Mouse (Mus musculus) thymus, postnatal 10 days (tissue): Measurements from ENCODE around the gene 1700016D06Rik.

Experiments
- DNase-seq, 2 experiments: peaks; one replicate each; pipeline ENCODE4 v3.0.0; 2021; ENCODE audit warnings: low spot score in 2 of 2

1700016D06Rik gene

DNA sequence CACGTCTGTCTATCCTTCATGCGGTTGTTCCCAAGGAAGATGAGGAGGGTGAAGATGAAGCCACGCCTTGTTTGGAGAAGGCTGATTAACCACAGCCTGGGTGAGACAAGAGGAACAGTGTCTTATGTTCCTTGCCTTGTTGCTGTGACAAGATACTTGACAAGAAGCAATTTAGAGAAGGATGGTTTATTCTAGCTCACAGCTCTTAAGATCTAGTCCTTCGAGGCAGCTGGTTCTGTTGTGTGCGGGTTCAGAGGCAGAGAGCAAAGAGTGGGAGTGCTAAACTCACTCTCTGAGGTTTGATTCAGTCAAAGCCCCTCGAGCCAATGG, at the start of gene 1700016D06Rik:
TSS of gene 1700016D06Rik (minus strand) at position 31 of the 330 bp plus-strand sequence.
- no peak for DNase-seq

DNA sequence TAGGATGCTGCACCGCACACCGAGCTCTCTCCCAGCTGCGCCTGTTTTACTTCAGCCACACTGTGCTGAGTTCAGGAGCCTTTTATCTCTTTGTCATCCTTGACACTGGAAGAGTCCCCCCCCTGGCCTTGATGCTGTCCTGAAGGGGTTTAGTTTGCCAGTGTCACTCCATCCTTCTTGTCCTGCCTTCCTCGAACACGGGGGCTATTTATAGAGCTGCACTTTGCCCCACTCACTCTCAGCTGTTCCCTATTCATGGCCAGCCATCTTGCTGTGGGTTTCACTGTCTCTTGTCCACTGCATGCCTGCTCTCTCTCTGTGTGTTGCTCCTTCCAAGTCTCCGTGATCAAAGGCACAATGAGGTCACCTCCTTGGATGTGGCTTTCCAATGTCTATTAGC, 48.6 kb upstream of the 1700016D06Rik start:
- no peak for DNase-seq

DNA sequence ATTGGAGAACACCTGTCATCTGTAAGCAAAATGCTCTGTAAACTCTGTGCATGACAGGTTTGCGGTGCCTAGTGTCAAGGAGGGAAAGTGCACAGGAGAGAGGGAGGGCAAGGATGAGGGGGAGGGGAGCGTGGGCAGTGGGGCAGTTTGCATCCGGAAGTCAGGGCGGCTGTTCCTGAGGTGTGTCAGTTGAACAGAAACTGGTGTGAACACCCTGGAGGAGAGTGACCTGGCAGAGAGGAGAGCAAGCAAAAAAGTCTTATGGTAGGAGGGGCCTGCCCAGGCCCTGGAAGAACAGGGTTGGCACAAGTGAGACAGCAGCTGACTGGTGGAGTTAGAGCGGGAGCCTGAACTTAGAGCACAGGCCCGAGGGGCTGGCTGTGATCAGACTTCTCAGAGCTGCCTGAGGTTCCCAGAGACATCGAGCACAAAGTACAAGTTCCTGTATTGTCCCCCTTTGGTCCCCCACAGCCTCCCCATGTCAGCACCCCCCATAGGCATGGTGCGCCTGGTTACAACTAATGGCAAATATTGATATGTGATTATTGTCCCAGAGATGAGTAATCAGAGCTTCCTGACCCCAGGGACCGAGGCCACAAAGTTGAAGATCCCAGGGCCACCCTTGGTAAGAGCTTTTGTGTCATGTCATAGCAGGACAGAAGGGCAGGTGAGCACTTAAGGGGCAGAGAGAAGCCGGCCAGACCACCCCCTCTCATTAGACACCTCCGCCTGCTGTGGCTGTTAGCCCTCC, 46.2 kb upstream of the 1700016D06Rik start:
- no peak for DNase-seq

DNA sequence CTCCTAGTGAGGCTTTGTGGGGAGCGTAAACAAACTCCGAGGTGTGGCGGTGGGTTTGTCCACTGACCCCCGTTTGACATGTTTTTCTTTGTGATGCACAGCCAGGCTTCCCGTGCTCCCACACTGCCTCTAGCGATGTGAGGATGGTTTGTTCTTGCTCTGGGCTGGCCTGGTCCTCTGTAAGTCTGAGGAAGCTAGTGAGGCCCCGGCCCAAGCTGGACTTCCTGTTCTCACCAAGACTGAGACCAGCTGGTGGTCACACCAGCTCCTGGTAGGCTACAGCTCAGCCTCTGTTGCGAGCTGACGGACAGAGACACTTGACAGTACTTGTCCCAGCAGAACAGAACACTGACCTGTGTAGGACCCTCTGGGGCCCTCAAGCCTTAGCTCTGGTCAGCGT, 42.7 kb upstream of the 1700016D06Rik start:
- DNase-seq, result no peak

DNA sequence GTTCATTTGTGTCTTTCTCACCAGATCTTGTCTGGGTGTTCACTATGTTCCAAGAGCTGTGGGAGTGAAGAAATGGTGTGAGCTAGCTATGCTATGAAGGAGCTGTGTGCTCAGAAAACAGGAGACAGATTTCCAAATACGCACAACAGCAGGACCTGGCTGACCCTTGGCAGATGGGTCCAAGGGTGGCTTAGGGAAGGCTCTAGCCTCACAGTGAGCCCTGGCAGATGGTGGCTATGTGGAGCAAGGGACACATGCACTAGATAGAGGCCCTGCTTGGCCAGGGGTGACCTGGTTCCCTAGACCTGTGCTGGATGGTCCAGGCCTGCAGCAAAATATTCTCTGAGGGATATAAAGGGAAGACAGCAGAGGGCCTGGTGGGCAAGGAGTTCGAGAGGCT, 40.0 kb upstream of the 1700016D06Rik start:
- DNase-seq, result no peak

DNA sequence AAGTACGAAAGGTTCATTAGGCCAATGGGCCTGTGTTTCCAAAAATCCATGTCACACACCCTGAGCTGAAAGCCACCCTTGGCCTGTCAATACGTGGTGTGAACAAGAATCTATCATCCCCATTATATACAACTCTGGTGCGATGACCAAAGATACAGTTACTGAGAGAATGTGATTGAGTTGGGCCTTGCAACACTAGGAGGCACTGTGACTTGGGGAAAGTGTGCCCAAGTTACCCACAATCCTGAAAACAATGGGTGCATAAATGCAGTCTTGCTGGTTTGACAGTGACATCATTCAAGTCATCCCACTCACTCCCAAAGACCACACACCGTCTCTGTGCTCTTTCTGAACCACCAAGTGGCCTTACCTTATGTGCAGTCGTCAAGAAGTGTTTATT, 38.2 kb upstream of the 1700016D06Rik start:
- DNase-seq, result no peak

DNA sequence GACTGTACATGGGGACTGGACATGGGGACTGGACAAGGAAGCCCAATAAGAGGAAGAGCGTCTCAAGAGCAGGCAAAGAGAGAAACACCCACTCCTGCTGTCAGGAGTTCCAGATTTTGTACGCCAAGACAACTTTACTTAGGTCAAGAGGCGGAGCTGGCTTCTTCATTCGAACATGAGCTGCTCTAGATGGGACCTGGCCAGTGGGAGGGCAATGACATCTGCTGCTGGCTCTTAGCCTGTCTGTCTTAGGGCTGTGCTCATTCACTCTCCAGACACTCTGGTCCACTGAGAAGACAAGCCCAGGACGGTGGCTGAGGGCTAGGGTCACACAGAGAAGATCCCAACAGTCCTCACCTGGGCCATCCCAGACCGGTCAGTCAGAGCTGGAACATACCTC, 36.2 kb upstream of the 1700016D06Rik start:
- no peak for DNase-seq

DNA sequence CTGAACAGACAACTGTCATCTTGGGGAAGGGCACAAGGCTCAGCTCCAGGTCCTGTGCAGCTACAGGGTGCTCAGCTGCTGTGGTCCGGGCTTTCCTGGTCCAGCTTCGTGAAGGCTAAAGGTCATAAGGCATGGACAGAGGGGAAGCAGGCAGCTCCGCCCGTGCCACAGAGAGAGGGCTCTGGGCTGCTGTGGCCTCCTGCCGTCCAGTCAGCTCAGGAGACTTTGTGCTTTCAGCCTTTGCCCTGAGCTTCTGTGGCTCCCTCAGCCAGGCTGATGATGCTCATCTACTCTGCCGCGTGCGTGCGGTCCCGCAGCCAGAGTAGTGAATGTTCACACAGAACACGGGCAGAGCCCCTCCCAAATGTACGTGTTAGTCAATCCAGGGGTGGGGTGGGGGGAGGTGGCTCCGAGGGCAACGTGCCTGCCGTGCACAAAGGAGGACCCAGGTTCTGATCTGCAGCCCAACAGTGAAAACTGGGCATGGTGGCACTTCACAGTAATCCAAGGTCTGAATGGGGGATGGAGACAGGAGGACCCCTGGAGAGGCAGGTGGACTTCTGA, 34.9 kb upstream of the 1700016D06Rik start:
- DNase-seq, result no peak

DNA sequence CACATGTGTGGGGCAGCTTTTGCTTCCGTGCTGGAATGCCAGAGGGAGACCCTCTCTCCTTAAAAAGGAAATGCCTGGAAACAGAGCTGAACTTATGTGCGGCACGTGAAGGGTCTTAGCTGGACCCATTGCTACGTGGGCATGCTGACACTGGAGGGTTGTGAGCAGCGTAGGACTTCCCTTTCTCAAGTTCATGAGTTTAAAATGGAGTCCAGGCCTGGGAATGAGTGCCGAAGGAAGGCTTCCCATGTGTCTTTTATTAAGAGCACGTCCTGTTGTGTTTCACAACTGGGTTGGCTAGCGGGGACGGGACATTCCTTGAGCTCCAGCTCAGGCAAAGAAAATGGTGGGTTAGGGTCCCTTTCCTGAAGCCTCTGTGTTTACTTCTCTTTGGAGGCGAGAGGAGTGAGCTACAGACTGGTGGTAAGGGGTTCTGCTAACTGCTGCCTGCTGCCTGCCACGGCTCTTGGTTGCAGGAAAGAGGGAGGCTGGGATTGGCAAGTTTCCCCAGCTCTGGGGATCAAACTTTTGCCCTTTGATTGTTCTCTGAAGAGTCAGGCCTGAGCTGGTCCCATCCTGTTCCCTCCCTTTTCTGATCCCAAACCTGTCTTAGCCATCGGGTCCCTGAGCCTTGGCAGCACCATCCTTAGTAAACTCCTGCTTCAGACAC, 29.5 kb upstream of the 1700016D06Rik start:
- DNase-seq, result no peak

DNA sequence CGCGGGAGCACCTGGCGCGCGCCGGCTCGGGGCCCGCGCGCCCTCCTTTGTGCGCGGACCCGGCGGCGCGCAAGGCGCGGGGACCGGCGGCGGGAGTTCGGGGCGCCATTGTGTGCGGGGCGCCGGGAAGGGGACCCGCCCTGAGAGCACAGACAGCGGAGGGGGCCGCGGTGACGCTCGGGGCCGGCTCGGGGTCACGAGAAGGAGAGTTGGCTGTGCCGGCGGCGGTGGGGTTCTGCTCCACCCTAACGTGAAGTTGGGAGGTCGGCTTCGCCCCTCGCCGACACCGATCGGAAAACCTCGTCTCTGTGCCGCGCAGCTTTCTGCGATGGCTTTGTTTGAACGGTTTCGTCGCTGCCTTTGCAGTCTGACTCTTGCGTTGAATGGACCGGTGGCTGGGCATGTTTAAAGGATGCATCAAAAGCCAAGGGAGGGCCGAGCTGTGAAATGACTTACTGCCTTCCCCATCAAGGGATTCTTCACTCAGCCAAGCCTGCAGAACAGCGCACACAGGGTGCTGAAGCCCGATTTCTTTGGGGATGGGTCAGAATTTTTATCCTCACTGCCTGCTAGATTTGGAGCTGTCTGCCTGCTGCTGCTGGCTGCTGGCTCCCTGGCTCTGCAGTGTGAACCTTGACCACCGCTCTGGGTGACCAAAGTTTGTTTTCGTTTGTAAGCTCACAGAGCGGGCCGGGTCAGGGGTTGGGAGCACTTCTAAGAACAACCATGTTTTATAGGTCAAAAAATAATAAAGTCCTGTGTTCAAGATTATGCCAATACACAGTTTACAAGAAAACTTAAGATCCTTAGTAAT, 27.8 kb upstream of the 1700016D06Rik start:
- DNase-seq, result no peak

DNA sequence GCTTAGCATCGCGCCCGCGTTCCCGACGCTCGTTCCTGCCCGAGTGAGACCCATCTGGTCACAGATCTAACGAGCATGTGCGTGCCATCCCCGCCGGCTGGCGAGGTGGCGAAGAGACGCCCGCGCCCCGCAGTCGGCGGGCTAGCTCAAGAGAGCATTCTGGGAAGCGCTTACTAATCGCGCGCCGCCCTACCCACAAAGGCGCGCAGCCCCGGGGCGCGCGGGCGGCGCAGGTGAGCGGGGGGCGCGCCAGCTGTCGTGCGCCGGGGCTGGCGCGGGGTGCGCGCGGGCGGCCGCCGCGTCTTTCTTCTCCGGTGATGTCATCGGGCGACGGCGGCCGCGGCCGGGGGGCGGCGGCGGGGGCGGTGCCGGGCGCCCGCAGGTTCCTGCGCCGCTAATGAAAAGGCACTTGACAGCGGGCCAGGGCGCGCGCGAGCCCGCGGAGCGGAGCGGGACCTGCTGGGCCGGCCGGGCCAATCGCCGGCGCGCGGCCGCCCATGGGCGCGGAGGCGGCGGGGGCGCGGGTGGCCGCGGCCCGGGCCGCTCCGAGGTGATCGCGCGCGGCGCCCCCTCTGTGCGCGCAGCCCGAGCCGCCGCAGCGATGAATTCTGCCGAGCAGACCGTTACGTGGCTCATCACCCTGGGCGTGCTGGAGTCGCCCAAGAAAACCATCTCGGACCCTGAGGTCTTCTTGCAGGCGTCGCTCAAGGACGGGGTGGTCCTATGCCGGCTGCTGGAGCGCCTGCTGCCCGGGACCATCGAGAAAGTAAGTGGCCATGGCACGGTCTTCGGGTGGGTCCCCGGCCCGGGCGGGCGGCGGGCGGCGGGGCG, 27.0 kb upstream of the 1700016D06Rik start, which contains the start of gene Arhgef7:
TSS of gene Arhgef7 (plus strand) at position 71 of the 831 bp plus-strand sequence.
- no peak for DNase-seq

DNA sequence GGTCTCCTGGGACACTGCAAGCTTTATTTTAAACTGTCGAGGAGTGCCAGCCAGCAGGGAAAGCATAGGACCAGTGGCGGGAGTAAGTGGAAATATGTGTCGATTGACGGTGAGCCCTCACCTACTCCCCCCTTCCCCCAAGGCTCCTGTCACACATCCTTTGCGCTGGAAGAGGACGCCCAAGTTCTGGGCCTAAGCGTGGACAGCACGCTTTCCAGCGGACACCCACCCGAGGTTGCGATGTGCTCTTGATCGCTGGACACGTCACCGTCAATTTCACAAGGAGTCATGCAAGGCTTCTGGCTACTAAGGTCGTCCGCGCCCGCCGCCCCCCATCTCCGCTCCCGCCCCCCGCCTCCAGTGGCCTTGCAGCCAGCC, 26.4 kb upstream of the 1700016D06Rik start:
- DNase-seq, result no peak

DNA sequence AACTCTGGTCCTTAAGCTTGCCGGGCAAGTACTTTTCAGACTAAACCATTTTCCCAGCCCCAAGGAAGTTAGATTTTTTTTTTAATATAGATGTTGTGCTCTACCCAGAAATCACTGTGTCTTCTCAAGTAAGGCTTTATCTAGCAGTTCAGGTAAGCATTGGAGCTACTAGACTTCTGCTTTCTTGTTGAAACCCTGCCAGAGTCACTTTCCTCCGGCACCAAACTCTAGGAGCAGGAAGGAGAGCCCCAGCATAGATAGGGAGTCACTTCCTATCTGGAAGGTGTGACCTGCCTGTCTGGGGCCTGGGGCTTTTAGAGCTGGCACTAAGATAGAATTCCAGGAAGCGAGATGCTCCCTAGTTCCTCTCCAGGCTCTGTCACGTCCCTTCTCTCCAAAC, 16.3 kb upstream of the 1700016D06Rik start:
- no peak for DNase-seq

DNA sequence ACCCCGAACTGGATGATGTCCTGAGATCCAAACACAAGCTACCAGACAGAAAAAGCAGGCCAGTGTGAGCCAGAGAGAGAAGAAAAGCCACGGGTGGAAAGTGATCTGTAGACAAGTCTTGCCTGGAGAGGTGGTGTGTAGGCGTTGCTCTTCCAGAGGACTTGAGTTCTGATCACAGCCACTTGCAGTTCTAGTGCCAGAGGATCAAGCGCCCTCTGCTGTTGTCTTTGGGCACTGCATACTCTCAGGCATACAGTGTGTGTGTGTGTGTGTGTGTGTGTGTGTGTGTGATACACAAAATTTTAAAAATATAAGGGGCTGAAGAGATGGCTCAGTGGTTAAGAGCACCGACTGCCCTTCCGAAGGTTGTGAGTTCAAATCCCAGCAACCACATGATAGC, 11.4 kb upstream of the 1700016D06Rik start:
- peak in 1 of 2 experiments; percentile 25 for DNase-seq

DNA sequence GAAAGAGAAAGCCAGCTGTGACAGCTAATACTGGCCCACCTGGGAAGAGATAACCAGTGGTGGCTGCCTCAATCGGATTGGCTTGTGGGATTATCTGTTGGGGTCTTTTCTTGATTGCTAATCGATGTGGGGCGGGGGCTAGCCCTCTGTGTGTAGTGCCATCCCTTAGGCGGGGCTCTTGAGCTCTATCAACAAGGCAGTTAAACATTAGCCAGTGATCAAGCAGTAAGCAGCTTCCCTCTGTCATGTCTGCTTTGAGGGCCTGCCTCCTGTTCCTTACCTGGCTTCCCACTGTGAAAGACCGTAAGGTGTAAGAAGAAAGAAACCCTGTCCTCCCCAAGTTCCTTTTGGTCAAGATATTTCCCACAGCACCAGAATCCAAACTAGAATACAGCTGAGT, 9.6 kb upstream of the 1700016D06Rik start:
- DNase-seq, result no peak

DNA sequence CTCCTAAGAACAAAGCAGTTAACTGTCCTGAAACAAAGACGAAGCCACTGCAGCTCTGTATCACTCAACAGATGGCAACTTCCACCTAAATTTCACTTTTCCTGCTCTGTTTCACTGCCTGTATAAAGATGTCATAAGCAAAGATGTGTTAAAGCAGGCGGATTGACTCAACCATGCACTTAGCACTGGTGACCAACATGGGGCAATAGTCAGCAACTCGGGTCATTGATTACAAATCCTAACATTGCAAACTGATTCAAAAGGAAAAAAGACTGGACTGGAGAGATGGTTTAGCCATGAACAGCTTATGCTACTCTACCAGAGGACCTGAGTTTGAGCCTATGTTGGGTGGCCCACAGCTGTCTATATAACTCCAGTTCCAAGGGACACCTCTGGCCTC, 8.7 kb upstream of the 1700016D06Rik start:
- DNase-seq, result no peak

DNA sequence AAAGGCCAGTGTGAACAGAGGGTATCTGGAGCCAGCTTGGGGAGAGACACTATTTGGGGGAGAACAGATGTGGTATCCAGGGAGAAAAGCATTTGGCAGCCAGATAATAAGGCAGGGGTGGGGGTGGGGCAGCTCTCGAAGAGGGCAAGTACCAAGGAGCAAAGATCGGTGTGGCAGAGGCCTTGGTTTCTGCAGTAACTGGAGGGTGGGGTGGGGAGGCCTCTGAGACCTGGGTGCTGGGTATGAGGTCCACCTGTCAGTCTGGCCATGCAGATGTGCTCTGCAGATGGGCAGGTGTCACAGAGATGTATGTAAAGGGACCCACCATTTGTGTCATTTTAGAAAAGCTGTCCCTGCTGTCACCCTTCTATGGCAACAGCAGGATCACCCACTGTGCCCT, 8.0 kb upstream of the 1700016D06Rik start:
- DNase-seq, result no peak

DNA sequence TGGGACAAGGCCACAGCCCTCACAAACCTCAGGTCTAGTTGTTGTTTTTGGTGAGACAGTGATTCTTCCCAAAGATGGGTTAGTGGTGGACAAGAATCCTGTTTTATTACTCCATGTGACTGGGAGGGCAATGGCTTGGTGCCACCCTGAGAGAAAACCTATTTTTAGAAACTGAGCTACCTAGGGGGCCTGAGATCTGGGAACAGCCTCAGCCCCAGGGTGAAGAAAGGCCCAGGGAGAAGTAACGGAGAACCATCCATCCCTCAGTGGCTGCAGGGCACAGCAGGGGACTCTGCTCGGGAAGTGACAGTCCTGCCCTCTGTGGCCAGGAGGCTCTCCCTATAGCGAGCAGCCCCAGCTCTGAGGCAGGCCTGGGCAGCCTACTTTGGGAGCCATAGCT, 6.8 kb upstream of the 1700016D06Rik start:
- no peak for DNase-seq

DNA sequence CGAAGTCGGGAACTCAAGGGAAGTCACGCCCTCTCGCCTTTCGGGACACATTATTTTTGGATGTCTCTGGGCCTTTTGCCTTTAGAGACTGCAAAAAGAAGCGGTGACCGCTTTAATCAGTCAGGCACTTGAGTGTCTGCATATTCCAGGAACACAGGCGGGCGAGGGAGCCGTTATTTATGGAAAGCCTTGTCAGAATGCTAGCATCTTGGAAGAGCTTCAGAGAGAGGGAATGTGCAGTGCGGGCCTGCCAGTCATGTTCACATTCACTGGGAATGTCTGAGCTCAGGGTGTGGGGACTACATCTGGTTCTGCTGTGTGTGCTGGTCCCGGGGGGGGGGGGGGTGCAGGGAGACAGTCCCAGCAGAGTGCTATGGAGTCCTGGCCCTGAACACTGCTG, 5.0 kb upstream of the 1700016D06Rik start:
- no peak for DNase-seq

DNA sequence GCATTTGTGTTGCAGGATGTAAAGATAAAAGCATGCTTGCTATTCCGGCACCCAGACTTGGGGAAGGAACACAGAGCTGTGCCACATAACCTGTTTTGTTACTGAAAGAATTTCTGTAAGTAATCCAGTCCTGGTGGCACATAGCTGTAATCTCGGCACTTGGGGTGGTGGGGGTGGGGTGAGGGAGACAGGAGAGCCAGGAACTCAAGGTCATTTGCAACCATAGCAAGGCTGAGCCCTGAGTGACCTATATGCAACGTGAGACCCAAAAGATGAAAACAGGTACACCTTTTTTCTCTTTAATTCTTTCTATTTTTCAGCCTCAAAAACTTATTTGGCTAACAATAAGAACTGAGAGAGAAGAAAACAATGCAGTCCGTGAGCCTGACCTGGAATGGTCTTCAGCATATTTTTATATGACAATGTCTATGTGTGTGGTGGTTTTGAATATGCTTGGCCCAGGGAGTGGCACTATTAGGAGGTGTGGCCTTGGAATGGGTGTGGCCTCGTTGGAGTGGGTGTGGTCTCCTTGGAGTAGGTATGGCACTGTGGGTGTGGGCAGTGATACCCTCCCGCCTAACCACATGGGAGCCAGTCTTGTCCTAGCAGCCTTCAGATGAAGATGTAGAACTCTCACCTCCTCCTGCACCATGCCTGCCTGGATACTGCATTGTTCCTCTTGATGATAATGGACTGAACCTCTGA, 4.0 kb upstream of the 1700016D06Rik start:
- DNase-seq, result no peak

DNA sequence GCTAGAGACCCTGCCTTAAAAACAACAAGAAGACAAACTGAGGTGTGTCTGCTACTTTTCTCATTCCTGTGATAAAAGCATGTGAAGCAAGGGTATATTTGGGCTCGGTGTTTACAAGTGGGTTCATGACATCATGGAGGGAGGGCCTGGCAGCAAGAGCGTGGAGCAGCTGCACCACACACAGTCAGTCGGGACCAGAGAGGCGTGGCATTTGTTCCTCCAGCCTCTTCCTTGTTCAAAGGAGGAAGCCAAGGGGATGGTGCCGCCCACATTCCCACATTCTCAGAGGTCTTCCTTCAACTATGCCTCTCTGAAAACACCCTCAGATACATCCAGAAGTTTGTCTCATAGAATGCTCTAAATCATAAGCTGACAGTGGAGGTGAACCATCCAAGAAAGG, 2.9 kb upstream of the 1700016D06Rik start:
- DNase-seq, result no peak
